Mouse (Mus musculus) C2C12 (cell line): Measurements from ENCODE around the gene Snta1.

ENCODE experiments used
- CTCF ChIP-seq: IDR thresholded peaks from one replicate; pipeline ENCODE4 v1.5.1; 2011; ENCODE audit not compliant: control insufficient read depth, insufficient read depth, insufficient read length
- FOSL1 ChIP-seq: IDR thresholded peaks from one replicate; pipeline ENCODE4 v1.8.0; 2011; ENCODE audit warnings: mild to moderate bottlenecking, low read length; ENCODE audit not compliant: poor library complexity, insufficient read depth, severe bottlenecking
- MYOG ChIP-seq: IDR thresholded peaks from one replicate; pipeline ENCODE4 v1.6.1; 2011; ENCODE audit not compliant: control insufficient read depth, insufficient read length; ENCODE audit errors: extremely low read depth

- TF ChIP-seq CTCF (peak; percentile 49), FOSL1 (no peak), MYOG (no peak)
These were observed 9.2 kb upstream of the Snta1 start for GRCm38 (mm10) chr2:154417107-154417506.
